18 mouse cellular contexts compared by ENCODE assay signal in genomic region chr19:25154506-25155178, GRCm38 (mm10).
"Had no signal": no experiment of that assay in that cellular context is flagged by ENCODE, and none has a peak within 500 bp of the region (broad histone marks: within the 10 kb centered on the region; RNA-seq: fewer than 3 reads in every experiment).

No protein-coding gene starts in this region.

- H3K36me3 ChIP-seq: limb, embryonic 12.5 days; lung, embryonic 15.5 days; neural tube, embryonic 12.5 days; stomach, embryonic 15.5 days had no signal

- H3K27ac ChIP-seq: kidney, postnatal 0 days; limb, embryonic 12.5 days; liver, embryonic 13.5 days; lung, embryonic 15.5 days; macrophage; neural tube, embryonic 12.5 days; stomach, embryonic 15.5 days had no signal

- H3K27me3 ChIP-seq: limb, embryonic 12.5 days; liver, embryonic 13.5 days; lung, embryonic 15.5 days; megakaryocyte, embryonic 14.5 days; neural tube, embryonic 12.5 days; stomach, embryonic 15.5 days had no signal

- H3K9ac ChIP-seq: limb, embryonic 12.5 days; liver, embryonic 13.5 days; liver, postnatal 0 days; lung, embryonic 15.5 days; neural tube, embryonic 12.5 days; stomach, embryonic 15.5 days had no signal

- H3K4me1 ChIP-seq: liver, embryonic 13.5 days; lung, embryonic 15.5 days; megakaryocyte, embryonic 14.5 days; neural tube, embryonic 12.5 days; stomach, embryonic 15.5 days had no signal

- H3K9me3 ChIP-seq: limb, embryonic 12.5 days; liver, embryonic 13.5 days; lung, embryonic 15.5 days; megakaryocyte, embryonic 14.5 days; neural tube, embryonic 12.5 days; stomach, embryonic 15.5 days had no signal

- ATAC-seq: intestine, postnatal 0 days; liver, postnatal 0 days had no signal

- H3K4me3 ChIP-seq: limb, embryonic 12.5 days; liver, embryonic 13.5 days; lung, embryonic 15.5 days; megakaryocyte, embryonic 14.5 days; myocyte; neural tube, embryonic 12.5 days; stomach, embryonic 15.5 days had no signal

- DNase-seq: kidney, adult 9 months; kidney, postnatal 36 days; layer of hippocampus, adult 9-11 months; liver; liver, embryonic 13.5 days; liver, postnatal 0 days; lung, postnatal 14 days; right cerebral cortex, postnatal 14 days; thymus, postnatal 4 days had no signal

- H3K4me2 ChIP-seq: limb, embryonic 12.5 days; liver, embryonic 13.5 days; lung, embryonic 15.5 days; neural tube, embryonic 12.5 days; stomach, embryonic 15.5 days had no signal
